Mouse (Mus musculus) cerebellum, adult 2 months (tissue): Measurements from ENCODE around the gene Gng10.

Experiments used
- CTCF ChIP-seq: fragments of 200-500 bp; IDR thresholded peaks from 2 replicates; pipeline ENCODE4 v1.5.1; 2011; ENCODE audit warnings: low read depth, mild to moderate bottlenecking, control low read depth, low read length, moderate library complexity, borderline replicate concordance; ENCODE audit not compliant: insufficient read depth
- POLR2A ChIP-seq: fragments of 200-500 bp; IDR thresholded peaks from 2 replicates; pipeline ENCODE4 v1.6.1; 2011; ENCODE audit warnings: low read length, control low read depth, borderline replicate concordance; ENCODE audit not compliant: insufficient read depth

DNA sequence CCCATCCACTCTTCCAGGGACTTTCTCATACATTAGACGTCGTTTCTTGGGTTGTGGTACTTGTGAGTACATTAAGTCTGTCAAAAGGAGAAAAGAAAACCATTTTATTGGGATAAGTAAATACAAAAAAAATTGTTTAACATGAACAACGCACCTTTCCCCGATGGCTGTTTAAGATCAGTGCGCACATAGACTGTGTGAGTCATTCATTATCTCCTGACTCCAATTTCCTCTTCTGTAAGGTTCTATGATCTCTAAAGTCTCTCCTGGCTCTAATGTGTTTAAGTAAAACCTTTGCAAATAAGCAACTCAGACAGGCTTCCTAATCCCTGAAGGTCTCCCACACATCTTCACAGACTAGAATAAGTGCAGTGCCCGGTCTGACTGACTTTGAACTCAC lies 9.0 kb downstream of the Gng10 start:
- TF ChIP-seq POLR2A (no peak), CTCF (no peak)
